Mouse (Mus musculus) heart, adult 2 months (tissue): Measurements from ENCODE around the gene Tesk1. TPM values are rescaled to one million over a fixed set of nuclear protein-coding genes. Genes with fewer than 3 reads are reported as not detected.

ENCODE experiments used
- DNase-seq, 2 experiments: peaks; one replicate each; pipeline ENCODE4 v3.0.0; 2021
- H3K27ac ChIP-seq: fragments of 200-600 bp; 2 replicates; pipeline ENCODE4 v1.8.1; 2022
- H3K27me3 ChIP-seq: fragments of 200-500 bp; 2 replicates; pipeline ENCODE4 v1.6.1; 2012; ENCODE audit warnings: mild to moderate bottlenecking, low read length, inconsistent platforms, mixed read lengths; ENCODE audit not compliant: control insufficient read depth, insufficient read depth
- H3K36me3 ChIP-seq: fragments of 200-500 bp; 2 replicates; pipeline ENCODE4 v1.6.1; 2012; ENCODE audit warnings: low read length, inconsistent platforms; ENCODE audit not compliant: control insufficient read depth, insufficient read depth
- H3K4me1 ChIP-seq: fragments of 200-500 bp; 2 replicates; pipeline ENCODE4 v1.6.1; 2011; ENCODE audit warnings: low read length; ENCODE audit not compliant: control insufficient read depth, insufficient read depth
- H3K4me3 ChIP-seq: fragments of 200-600 bp; 2 replicates; pipeline ENCODE4 v1.8.1; 2022
- H3K79me2 ChIP-seq: fragments of 200-500 bp; replicated peaks from 2 replicates; pipeline ENCODE4 v1.6.1; 2012; ENCODE audit warnings: mild to moderate bottlenecking, inconsistent platforms, low read length, moderate library complexity, mixed read lengths; ENCODE audit not compliant: control insufficient read depth, insufficient read depth
- H3K9ac ChIP-seq: fragments of 200-500 bp; 2 replicates; pipeline ENCODE4 v1.6.1; 2012; ENCODE audit warnings: low read depth, mild to moderate bottlenecking, control low read depth, inconsistent platforms, low read length, mixed read lengths
- CTCF ChIP-seq: fragments of 200-600 bp; IDR thresholded peaks from 2 replicates; pipeline ENCODE4 v1.8.1; 2022; ENCODE audit warnings: antibody characterized with exemption, mild to moderate bottlenecking, moderate library complexity
- EP300 ChIP-seq: fragments of 200-500 bp; IDR thresholded peaks from 2 replicates; pipeline ENCODE4 v1.6.1; 2011; ENCODE audit warnings: low read depth, low read length, control low read depth; ENCODE audit not compliant: insufficient read depth
- POLR2A ChIP-seq: fragments of 200-500 bp; IDR thresholded peaks from 2 replicates; pipeline ENCODE4 v1.6.1; 2011; ENCODE audit warnings: mild to moderate bottlenecking, low read depth, low read length, control low read depth; ENCODE audit not compliant: insufficient read depth
- WGBS: fragments of 180-500 bp; shearing (Covaris S2); methylation state at CpG from one replicate; pipeline ENCODE4 v1.1.7; 2018; 5-methylcytosine and 5-hydroxymethylcytosine counted together
- intact Hi-C: fragments of 180-260 bp; cut with DNase I; formaldehyde crosslinking; loops from one replicate; pipeline ENCODE4 v1.15.1; 2025
- polyA plus RNA-seq: library from polyadenylated mRNA; depleted of rRNA; stranded (reverse); fragments of >200 nt; gene quantifications from 2 replicates; pipeline ENCODE4 v1.2.3, GENCODE M21; 2012
- total RNA-seq, 2 experiments: library from RNA; stranded (reverse); gene quantifications; 2 replicates each; pipeline ENCODE4 v1.2.3; 2021

Gene Tesk1
- total and polyA plus RNA-seq, 3 experiments, result 36.6 to 51.5 (median 37.5) TPM

GRCm38 (mm10) chr4:43398829-43399331, 42.9 kb upstream of the Tesk1 start:
- Histone ChIP-seq H3K4me1 (peaks cover 46% of the 10 kb centered on the region), H3K27me3 (no peaks in the 10 kb centered on the region)

GRCm38 (mm10) chr4:43399391-43400131, 42.2 kb upstream of the Tesk1 start:
- peaks cover 5% of the 10 kb centered on the region; the same call in 1 of the 2 replicates for H3K79me2 ChIP-seq
- 11% methylated on average over 31 of the region's 31 CpGs for WGBS
- intact Hi-C loops, result loop anchor here (10.0 kb wide), 1 partner anchor 355 kb away; the partner anchor contains the start of gene Fam214b
- peak overlapping the region; percentile 92 for H3K27ac ChIP-seq
- H3K27me3 ChIP-seq, result no peaks in the 10 kb centered on the region
- peak overlapping the region; percentile 45 for H3K4me3 ChIP-seq
- DNase-seq, result peak; percentile 67 to 75
- H3K9ac ChIP-seq, result peak overlapping the region; percentile 67
- TF ChIP-seq CTCF, result no peak
- peak; percentile 57 for TF ChIP-seq POLR2A
- peak; percentile 52; the same call in 1 of the 2 replicates for TF ChIP-seq EP300
- H3K4me1 ChIP-seq, result peaks cover 45% of the 10 kb centered on the region
- H3K36me3 ChIP-seq, result peaks cover 22% of the 10 kb centered on the region

More at GRCm38 (mm10) chr4:43398829-43399331, 42.9 kb upstream of the Tesk1 start:
- peaks cover 24% of the 10 kb centered on the region for H3K36me3 ChIP-seq
- TF ChIP-seq EP300, result 0 out of 2 replicates have a peak, but pooled peaks have one; percentile 40
- TF ChIP-seq POLR2A, result peak; percentile 55
- no peak for TF ChIP-seq CTCF
- 10% methylated on average over 17 of the region's 17 CpGs for WGBS
- peak overlapping the region; percentile 92 for H3K27ac ChIP-seq
- H3K4me3 ChIP-seq, result peak overlapping the region; percentile 45
- H3K79me2 ChIP-seq, result 0 out of 2 replicates have a peak, but pooled peaks cover 2% of the 10 kb centered on the region
- peak; percentile 74 to 80 for DNase-seq
- H3K9ac ChIP-seq, result peak overlapping the region; percentile 67
- intact Hi-C loops, result no loop called here

- intact Hi-C loops, result loop anchor here (10.0 kb wide), 1 partner anchor 356 kb away; the partner anchor contains the start of gene Fam214b
- peak in 1 of 2 experiments; percentile 44 for DNase-seq
- Histone ChIP-seq H3K9ac (no peak overlapping the region), H3K4me1 (peaks cover 47% of the 10 kb centered on the region), H3K4me3 (no peak overlapping the region), H3K27ac (peak overlapping the region; percentile 92), H3K79me2 (peaks cover 5% of the 10 kb centered on the region; the same call in 1 of the 2 replicates), H3K27me3 (no peaks in the 10 kb centered on the region), H3K36me3 (peaks cover 12% of the 10 kb centered on the region)
- TF ChIP-seq POLR2A (no peak), EP300 (no peak), CTCF (no peak)
- 50% methylated on average over 10 of the region's 10 CpGs for WGBS
These were observed 40.8 kb upstream of the Tesk1 start for GRCm38 (mm10) chr4:43400976-43401375.

- Histone ChIP-seq H3K79me2 (peaks cover 5% of the 10 kb centered on the region; the same call in 1 of the 2 replicates), H3K9ac (no peak overlapping the region), H3K4me3 (no peak overlapping the region), H3K36me3 (peaks cover 12% of the 10 kb centered on the region), H3K27ac (peak overlapping the region; percentile 92), H3K4me1 (peaks cover 47% of the 10 kb centered on the region), H3K27me3 (no peaks in the 10 kb centered on the region)
- intact Hi-C loops, result loop anchor here (10.0 kb wide), 1 partner anchor 357 kb away; the partner anchor contains the start of gene Fam214b
- 92% methylated on average over 10 of the region's 10 CpGs for WGBS
- TF ChIP-seq EP300 (no peak), CTCF (no peak), POLR2A (no peak)
- peak in 1 of 2 experiments; percentile 24 for DNase-seq
These were observed 40.3 kb upstream of the Tesk1 start for GRCm38 (mm10) chr4:43401486-43401885.

- H3K79me2 ChIP-seq, result peaks cover 5% of the 10 kb centered on the region; the same call in 1 of the 2 replicates
- TF ChIP-seq EP300, result peak; percentile 66; the same call in 1 of the 2 replicates
- TF ChIP-seq POLR2A, result no peak; the same call in 1 of the 2 replicates
- TF ChIP-seq CTCF, result no peak
- no peaks in the 10 kb centered on the region for H3K27me3 ChIP-seq
- whole genome bisulfite sequencing, result 17% methylated on average over 9 of the region's 9 CpGs
- peak overlapping the region; percentile 28 for H3K9ac ChIP-seq
- peak overlapping the region; percentile 92 for H3K27ac ChIP-seq
- peak; percentile 56 to 64 for DNase-seq
- intact Hi-C loops, result loop anchor here (10.0 kb wide), 1 partner anchor 357 kb away; the partner anchor contains the start of gene Fam214b
- peaks cover 47% of the 10 kb centered on the region for H3K4me1 ChIP-seq
- H3K36me3 ChIP-seq, result peaks cover 12% of the 10 kb centered on the region
- no peak overlapping the region for H3K4me3 ChIP-seq
These were observed 39.5 kb upstream of the Tesk1 start for GRCm38 (mm10) chr4:43402212-43402611.
